Mouse (Mus musculus) adrenal gland, adult 18-20 months (tissue): Measurements from ENCODE around the gene Galk2. TPM values are rescaled to one million over a fixed set of nuclear protein-coding genes. Genes with fewer than 3 reads are reported as not detected.
A peak's percentile ranks its signal among the peaks of the same experiment; 100 is the strongest.

Experiments used
- DNase-seq, 2 experiments: peaks; one replicate each; pipeline ENCODE4 v3.0.0; 2021 to 2022; ENCODE audit warnings: low spot score in 2 of 2
- total RNA-seq, 2 experiments: library from RNA; stranded (reverse); gene quantifications; 1 replicate in 1 of 2; 2 replicates in 1 of 2; pipeline ENCODE4 v1.2.3; 2021

Galk2 gene
- total RNA-seq, 2 experiments from 2014 or later, result 52.2 to 68.0 TPM

- no peak for DNase-seq
Measured at GRCm38 (mm10) chr2:125896355-125896754, 37.4 kb downstream of the Galk2 start.

GRCm38 (mm10) chr2:125900797-125901410 is 42.0 kb downstream of the Galk2 start:
- no peak for DNase-seq

- no peak for DNase-seq
Measured at GRCm38 (mm10) chr2:125901426-125901825, 42.5 kb downstream of the Galk2 start.

- DNase-seq, result no peak
Measured at GRCm38 (mm10) chr2:125906407-125907066, 47.6 kb downstream of the Galk2 start.

GRCm38 (mm10) chr2:125907580-125908255 is 48.8 kb downstream of the Galk2 start:
- DNase-seq, result no peak

GRCm38 (mm10) chr2:125914167-125914566 is 55.3 kb downstream of the Galk2 start:
- no peak for DNase-seq

GRCm38 (mm10) chr2:125914713-125915112 is 55.8 kb downstream of the Galk2 start:
- no peak for DNase-seq

- DNase-seq, result no peak
Measured at GRCm38 (mm10) chr2:125916652-125917296, 57.9 kb downstream of the Galk2 start.

GRCm38 (mm10) chr2:125917297-125917679 is 58.4 kb downstream of the Galk2 start:
- no peak for DNase-seq

- no peak for DNase-seq
Measured at GRCm38 (mm10) chr2:125921273-125921672, 62.4 kb downstream of the Galk2 start.

GRCm38 (mm10) chr2:125922149-125922548 is 63.2 kb downstream of the Galk2 start:
- DNase-seq, result no peak

- peak in 1 of 2 experiments; percentile 31 for DNase-seq
Measured at GRCm38 (mm10) chr2:125922877-125923276, 64.0 kb downstream of the Galk2 start.

GRCm38 (mm10) chr2:125923346-125923745 is 64.4 kb downstream of the Galk2 start:
- DNase-seq, result peak; percentile 28 to 46

GRCm38 (mm10) chr2:125924554-125924953 is 65.6 kb downstream of the Galk2 start:
- DNase-seq, result no peak

GRCm38 (mm10) chr2:125925081-125925480 is 66.2 kb downstream of the Galk2 start:
- DNase-seq, result no peak

- no peak for DNase-seq
Measured at GRCm38 (mm10) chr2:125929396-125929795, 70.5 kb downstream of the Galk2 start.

- DNase-seq, result no peak
Measured at GRCm38 (mm10) chr2:125929872-125930271, 71.0 kb downstream of the Galk2 start.

GRCm38 (mm10) chr2:125931193-125931592 is 72.3 kb downstream of the Galk2 start:
- no peak for DNase-seq

GRCm38 (mm10) chr2:125932734-125933133 is 73.8 kb downstream of the Galk2 start:
- no peak for DNase-seq

- DNase-seq, result no peak
Measured at GRCm38 (mm10) chr2:125933977-125934376, 75.1 kb downstream of the Galk2 start.

GRCm38 (mm10) chr2:125936396-125936795 is 77.5 kb downstream of the Galk2 start:
- DNase-seq, result no peak
